Comparison of ENCODE assay signal across 8 mouse cellular contexts in genomic region chr16:16224506-16224924, GRCm38 (mm10). TPM values are rescaled to one million over a fixed set of nuclear protein-coding genes. Genes with fewer than 3 reads are reported as not detected.
DNase-seq lines count a peak whose midpoint lies in the region; ATAC-seq and TF ChIP-seq lines count a peak whose summit lies in the region.

No protein-coding gene starts in this region.

- TF ChIP-seq CTCF in liver, adult 2 months (IDR thresholded peaks at IDR 0.05; ENCODE audit: low read depth, low read length) = no peak
- TF ChIP-seq CTCF in lung, embryonic 14.5 days (IDR thresholded peaks at IDR 0.05; ENCODE audit: low read depth) = no peak

- peaks cover 9% of the 10 kb centered on the region for H3K4me1 ChIP-seq in liver, adult 2 months (ENCODE audit: control insufficient read depth, insufficient read depth, low read length)
- peaks cover 26% of the 10 kb centered on the region for H3K4me1 ChIP-seq in embryonic facial prominence, embryonic 10.5 days
- peaks cover 15% of the 10 kb centered on the region; the same call in 1 of the 2 replicates for H3K4me1 ChIP-seq in intestine, embryonic 16.5 days (ENCODE audit: control insufficient read depth, insufficient read depth, low read length)
- no peaks in the 10 kb centered on the region for H3K4me1 ChIP-seq in lung, embryonic 14.5 days (ENCODE audit: insufficient read depth)

- intact Hi-C loops in left cerebral cortex, postnatal 10 days (cut with DNase I) = no loop called here

- peak overlapping the region; percentile 56 for H3K27ac ChIP-seq in liver, adult 2 months (replicated peaks; ENCODE audit: insufficient read depth, low read depth, low read length)
- H3K27ac ChIP-seq in embryonic facial prominence, embryonic 10.5 days (replicated peaks) = peak overlapping the region; percentile 65; the same call in 1 of the 2 replicates
- H3K27ac ChIP-seq in intestine, embryonic 16.5 days (ENCODE audit: low read length) = peak overlapping the region; percentile 71
- peak overlapping the region; percentile 42 for H3K27ac ChIP-seq in lung, embryonic 14.5 days (ENCODE audit: low read depth)

- ATAC-seq in intestine, embryonic 16.5 days = peak; percentile 94
- peak; percentile 92 for ATAC-seq in lung, embryonic 14.5 days (ENCODE audit: insufficient read depth)
- ATAC-seq in megakaryocyte progenitor cell, adult 5-6 weeks (replicated peaks; ENCODE audit: poor library complexity) = no peak

- peaks cover 18% of the 10 kb centered on the region for H3K79me2 ChIP-seq in liver, adult 2 months (ENCODE audit: control insufficient read depth, insufficient read depth, low read length)

- no peak for TF ChIP-seq POLR2A in liver, adult 2 months (IDR thresholded peaks at IDR 0.05; ENCODE audit: extremely low read depth, insufficient read depth, low read length)

- H3K4me3 ChIP-seq in liver, adult 2 months (ENCODE audit: insufficient read depth, low read depth, low read length) = no peak overlapping the region
- H3K4me3 ChIP-seq in embryonic facial prominence, embryonic 10.5 days = no peak overlapping the region
- H3K4me3 ChIP-seq in intestine, embryonic 16.5 days (ENCODE audit: low read length) = no peak overlapping the region
- H3K4me3 ChIP-seq in lung, embryonic 14.5 days (ENCODE audit: low read depth, low read length) = no peak overlapping the region

- H3K4me2 ChIP-seq in intestine, embryonic 16.5 days (ENCODE audit: low read depth, low read length) = no peak overlapping the region
- no peak overlapping the region for H3K4me2 ChIP-seq in lung, embryonic 14.5 days

- no peaks in the 10 kb centered on the region for H3K9me3 ChIP-seq in embryonic facial prominence, embryonic 10.5 days
- no peaks in the 10 kb centered on the region for H3K9me3 ChIP-seq in intestine, embryonic 16.5 days (ENCODE audit: control insufficient read depth, low read length)
- no peaks in the 10 kb centered on the region for H3K9me3 ChIP-seq in lung, embryonic 14.5 days (ENCODE audit: low read depth, low read length)

- 9% methylated on average over 4 of the region's 4 CpGs for WGBS in liver, adult 2 months
- WGBS in embryonic facial prominence, embryonic 10.5 days = 48% methylated on average over 4 of the region's 4 CpGs
- WGBS in intestine, embryonic 16.5 days = 9% methylated on average over 4 of the region's 4 CpGs
- 6% methylated on average over 4 of the region's 4 CpGs for WGBS in lung, embryonic 14.5 days

- no peaks in the 10 kb centered on the region for H3K27me3 ChIP-seq in liver, adult 2 months (ENCODE audit: control insufficient read depth, insufficient read depth, low read length)
- H3K27me3 ChIP-seq in embryonic facial prominence, embryonic 10.5 days (replicated peaks; ENCODE audit: low read depth, poor library complexity, severe bottlenecking) = no peaks in the 10 kb centered on the region
- H3K27me3 ChIP-seq in intestine, embryonic 16.5 days (replicated peaks; ENCODE audit: control insufficient read depth, insufficient read depth, low read length) = no peaks in the 10 kb centered on the region
- H3K27me3 ChIP-seq in lung, embryonic 14.5 days (ENCODE audit: insufficient read depth, low read length) = no peaks in the 10 kb centered on the region

- H3K9ac ChIP-seq in liver, adult 2 months (ENCODE audit: low read depth, low read length) = no peak overlapping the region
- H3K9ac ChIP-seq in intestine, embryonic 16.5 days (ENCODE audit: low read depth, low read length) = no peak overlapping the region
- H3K9ac ChIP-seq in lung, embryonic 14.5 days = no peak overlapping the region

- DNase-seq in liver, adult 2 months (ENCODE audit: extremely low read depth, low read depth, low spot score) = peak; percentile 93
- DNase-seq in liver = no peak
- DNase-seq in embryonic facial prominence, embryonic 10.5 days (ENCODE audit: low spot score) = peak; percentile 37
- DNase-seq in lung, embryonic 14.5 days = peak; percentile 75
- DNase-seq in left cerebral cortex, postnatal 10 days (ENCODE audit: extremely low spot score in 1 of 2, low spot score in 2 of 2) = no peak
- no peak for DNase-seq in natural killer cell, adult 2 months (ENCODE audit: low spot score in 2 of 2)

- H3K36me3 ChIP-seq in liver, adult 2 months (ENCODE audit: control insufficient read depth, insufficient read depth, low read length) = peaks cover 10% of the 10 kb centered on the region; the same call in 1 of the 2 replicates
- H3K36me3 ChIP-seq in embryonic facial prominence, embryonic 10.5 days (replicated peaks) = 0 out of 2 replicates have a peak, but pooled peaks cover 2% of the 10 kb centered on the region
- H3K36me3 ChIP-seq in intestine, embryonic 16.5 days (ENCODE audit: control insufficient read depth, insufficient read depth, low read length) = no peaks in the 10 kb centered on the region
- no peaks in the 10 kb centered on the region for H3K36me3 ChIP-seq in lung, embryonic 14.5 days (ENCODE audit: insufficient read depth)

RNA-seq across cellular contexts. Expression of gene Pkp2, which starts 11.4 kb away (rescaled TPM):
- total RNA-seq in liver, adult 2 months (2014; rRNA removed) = 26.0 and 32.6 TPM in 2 replicates
- 19.8 and 23.1 TPM in 2 replicates for polyA plus RNA-seq in liver, adult 2 months (2012; rRNA removed)
- 5.8 and 6.0 TPM in 2 replicates for polyA plus RNA-seq in embryonic facial prominence, embryonic 10.5 days (2016; fragmentation: Nextera tagmentation; extraction: Ambion mirVana)
- polyA plus RNA-seq in intestine, embryonic 16.5 days (2015; fragmentation: Nextera tagmentation; extraction: Ambion mirVana) = 26.6 and 29.3 TPM in 2 replicates
- polyA plus RNA-seq in lung, embryonic 14.5 days (2014; fragmentation: Nextera tagmentation; extraction: Ambion mirVana) = 8.4 and 10.6 TPM in 2 replicates
- 1 to 10 TPM; 1.9 to 3.5 TPM for total RNA-seq in left cerebral cortex, postnatal 10 days (2021)
- total RNA-seq in megakaryocyte progenitor cell, adult 5-6 weeks (2015) = 0.07 and 0.12 TPM in 2 replicates
- total RNA-seq in megakaryocyte progenitor cell, adult 5-6 weeks (2017) = 0.12 TPM in 1 of 2 replicates, not detected in the other

Comparison
In these comparisons a context has a peak if more than half of its experiments do, and no peak if none do; other contexts are left out.
1. DNase-seq: peak in liver, adult 2 months (single experiment), embryonic facial prominence, embryonic 10.5 days (single experiment) and lung, embryonic 14.5 days (single experiment); none in liver (single experiment), left cerebral cortex, postnatal 10 days (0 of 2) and natural killer cell, adult 2 months (0 of 2).
2. Peak in every context shown above with its lines, with median percentiles within 50 percentile points of each other: H3K27ac ChIP-seq.